Mouse (Mus musculus): ENCODE data around the gene Plbd1. TPM values are rescaled to one million over a fixed set of nuclear protein-coding genes. Genes with fewer than 3 reads are reported as not detected.
A peak's percentile ranks its signal among the peaks of the same experiment; 100 is the strongest.

Gene Plbd1
- 0.46 and 0.75 TPM in 2 replicates for polyA plus RNA-seq (2015; fragmentation: Nextera tagmentation; extraction: Ambion mirVana)

- Histone ChIP-seq H3K27ac (ENCODE audit: low read length) (no peak within 1 kb of the TSS), H3K4me1 (replicated peaks; ENCODE audit: control insufficient read depth, insufficient read depth, low read length) (peaks cover 6% of the 10 kb centered on the region), H3K9me3 (ENCODE audit: control insufficient read depth, low read length) (no peaks in the 10 kb centered on the region), H3K4me3 (replicated peaks; ENCODE audit: low read length) (peak within 1 kb of the TSS; percentile 26), H3K9ac (replicated peaks; ENCODE audit: low read depth, low read length) (no peak within 1 kb of the TSS), H3K36me3 (ENCODE audit: control insufficient read depth, insufficient read depth) (no peaks in the 10 kb centered on the region), H3K4me2 (ENCODE audit: low read length) (peak within 1 kb of the TSS; percentile 48), H3K27me3 (replicated peaks; ENCODE audit: control insufficient read depth, insufficient read depth, low read length) (peaks cover 9% of the 10 kb centered on the region)
- no peak for ATAC-seq
- WGBS = 2% methylated on average over 19 of the region's 19 CpGs
Measured at GRCm38 (mm10) chr6:136661706-136662016, at the start of gene Plbd1. Gene Plbd1, minus strand, starts transcription at chr6:136661928.

GRCm38 (mm10) chr6:136710408-136710807 lies 48.7 kb upstream of the Plbd1 start:
- no peaks in the 10 kb centered on the region for H3K27me3 ChIP-seq (replicated peaks; ENCODE audit: control insufficient read depth, insufficient read depth, low read length)
- no peak for ATAC-seq
- no peak overlapping the region for H3K4me2 ChIP-seq (ENCODE audit: low read length)
- no peak overlapping the region for H3K9ac ChIP-seq (replicated peaks; ENCODE audit: low read depth, low read length)
- no peak overlapping the region for H3K27ac ChIP-seq (ENCODE audit: low read length)
- no peaks in the 10 kb centered on the region for H3K9me3 ChIP-seq (ENCODE audit: control insufficient read depth, low read length)
- 89% methylated on average over 5 of the region's 5 CpGs for WGBS
- H3K4me3 ChIP-seq (replicated peaks; ENCODE audit: low read length) = no peak overlapping the region
- H3K36me3 ChIP-seq (ENCODE audit: control insufficient read depth, insufficient read depth) = no peaks in the 10 kb centered on the region
- H3K4me1 ChIP-seq (replicated peaks; ENCODE audit: control insufficient read depth, insufficient read depth, low read length) = no peaks in the 10 kb centered on the region

- Histone ChIP-seq H3K9ac (replicated peaks; ENCODE audit: low read depth, low read length) (no peak overlapping the region), H3K27me3 (replicated peaks; ENCODE audit: control insufficient read depth, insufficient read depth, low read length) (no peaks in the 10 kb centered on the region), H3K27ac (ENCODE audit: low read length) (no peak overlapping the region), H3K4me1 (replicated peaks; ENCODE audit: control insufficient read depth, insufficient read depth, low read length) (no peaks in the 10 kb centered on the region), H3K4me2 (ENCODE audit: low read length) (no peak overlapping the region), H3K9me3 (ENCODE audit: control insufficient read depth, low read length) (no peaks in the 10 kb centered on the region), H3K36me3 (ENCODE audit: control insufficient read depth, insufficient read depth) (no peaks in the 10 kb centered on the region), H3K4me3 (replicated peaks; ENCODE audit: low read length) (no peak overlapping the region)
- WGBS = 96% methylated on average over 6 of the region's 6 CpGs
- ATAC-seq = no peak
Measured at GRCm38 (mm10) chr6:136708597-136708996, 46.9 kb upstream of the Plbd1 start.

GRCm38 (mm10) chr6:136701878-136702277 lies 40.1 kb upstream of the Plbd1 start:
- H3K4me1 ChIP-seq (replicated peaks; ENCODE audit: control insufficient read depth, insufficient read depth, low read length) = no peaks in the 10 kb centered on the region
- H3K27me3 ChIP-seq (replicated peaks; ENCODE audit: control insufficient read depth, insufficient read depth, low read length) = no peaks in the 10 kb centered on the region
- no peak overlapping the region for H3K9ac ChIP-seq (replicated peaks; ENCODE audit: low read depth, low read length)
- H3K4me2 ChIP-seq (ENCODE audit: low read length) = no peak overlapping the region
- H3K9me3 ChIP-seq (ENCODE audit: control insufficient read depth, low read length) = no peaks in the 10 kb centered on the region
- 94% methylated on average over 3 of the region's 3 CpGs for WGBS
- no peak for ATAC-seq
- no peak overlapping the region for H3K27ac ChIP-seq (ENCODE audit: low read length)
- no peaks in the 10 kb centered on the region for H3K36me3 ChIP-seq (ENCODE audit: control insufficient read depth, insufficient read depth)
- no peak overlapping the region for H3K4me3 ChIP-seq (replicated peaks; ENCODE audit: low read length)

- H3K4me1 ChIP-seq (replicated peaks; ENCODE audit: control insufficient read depth, insufficient read depth, low read length) = no peaks in the 10 kb centered on the region
- H3K36me3 ChIP-seq (ENCODE audit: control insufficient read depth, insufficient read depth) = no peaks in the 10 kb centered on the region
- H3K9ac ChIP-seq (replicated peaks; ENCODE audit: low read depth, low read length) = no peak overlapping the region
- H3K4me3 ChIP-seq (replicated peaks; ENCODE audit: low read length) = no peak overlapping the region
- 93% methylated on average over 5 of the region's 5 CpGs for WGBS
- H3K4me2 ChIP-seq (ENCODE audit: low read length) = no peak overlapping the region
- H3K27me3 ChIP-seq (replicated peaks; ENCODE audit: control insufficient read depth, insufficient read depth, low read length) = no peaks in the 10 kb centered on the region
- H3K9me3 ChIP-seq (ENCODE audit: control insufficient read depth, low read length) = no peaks in the 10 kb centered on the region
- ATAC-seq = no peak
- H3K27ac ChIP-seq (ENCODE audit: low read length) = no peak overlapping the region
Measured at GRCm38 (mm10) chr6:136701185-136701584, 39.5 kb upstream of the Plbd1 start.

GRCm38 (mm10) chr6:136691314-136691713 lies 29.6 kb upstream of the Plbd1 start:
- Histone ChIP-seq H3K9me3 (ENCODE audit: control insufficient read depth, low read length) (no peaks in the 10 kb centered on the region), H3K36me3 (ENCODE audit: control insufficient read depth, insufficient read depth) (no peaks in the 10 kb centered on the region), H3K9ac (replicated peaks; ENCODE audit: low read depth, low read length) (no peak overlapping the region), H3K4me2 (ENCODE audit: low read length) (no peak overlapping the region), H3K4me3 (replicated peaks; ENCODE audit: low read length) (no peak overlapping the region), H3K4me1 (replicated peaks; ENCODE audit: control insufficient read depth, insufficient read depth, low read length) (no peaks in the 10 kb centered on the region), H3K27me3 (replicated peaks; ENCODE audit: control insufficient read depth, insufficient read depth, low read length) (no peaks in the 10 kb centered on the region), H3K27ac (ENCODE audit: low read length) (no peak overlapping the region)
- ATAC-seq = no peak
- 89% methylated on average over 6 of the region's 6 CpGs for WGBS

GRCm38 (mm10) chr6:136690527-136690926 lies 28.8 kb upstream of the Plbd1 start:
- H3K9ac ChIP-seq (replicated peaks; ENCODE audit: low read depth, low read length) = no peak overlapping the region
- no peaks in the 10 kb centered on the region for H3K27me3 ChIP-seq (replicated peaks; ENCODE audit: control insufficient read depth, insufficient read depth, low read length)
- no peak overlapping the region for H3K4me2 ChIP-seq (ENCODE audit: low read length)
- H3K36me3 ChIP-seq (ENCODE audit: control insufficient read depth, insufficient read depth) = no peaks in the 10 kb centered on the region
- no peak overlapping the region for H3K4me3 ChIP-seq (replicated peaks; ENCODE audit: low read length)
- H3K27ac ChIP-seq (ENCODE audit: low read length) = no peak overlapping the region
- no peaks in the 10 kb centered on the region for H3K4me1 ChIP-seq (replicated peaks; ENCODE audit: control insufficient read depth, insufficient read depth, low read length)
- H3K9me3 ChIP-seq (ENCODE audit: control insufficient read depth, low read length) = no peaks in the 10 kb centered on the region
- ATAC-seq = no peak
- 82% methylated on average over 5 of the region's 5 CpGs for WGBS

GRCm38 (mm10) chr6:136689790-136690413 lies 28.2 kb upstream of the Plbd1 start:
- Histone ChIP-seq H3K27ac (ENCODE audit: low read length) (no peak overlapping the region), H3K4me2 (ENCODE audit: low read length) (no peak overlapping the region), H3K27me3 (replicated peaks; ENCODE audit: control insufficient read depth, insufficient read depth, low read length) (no peaks in the 10 kb centered on the region), H3K9ac (replicated peaks; ENCODE audit: low read depth, low read length) (no peak overlapping the region), H3K4me1 (replicated peaks; ENCODE audit: control insufficient read depth, insufficient read depth, low read length) (no peaks in the 10 kb centered on the region), H3K4me3 (replicated peaks; ENCODE audit: low read length) (no peak overlapping the region), H3K9me3 (ENCODE audit: control insufficient read depth, low read length) (no peaks in the 10 kb centered on the region), H3K36me3 (ENCODE audit: control insufficient read depth, insufficient read depth) (no peaks in the 10 kb centered on the region)
- WGBS = 84% methylated on average over 15 of the region's 15 CpGs
- no peak for ATAC-seq

GRCm38 (mm10) chr6:136685433-136685832 lies 23.7 kb upstream of the Plbd1 start:
- H3K4me1 ChIP-seq (replicated peaks; ENCODE audit: control insufficient read depth, insufficient read depth, low read length) = no peaks in the 10 kb centered on the region
- H3K4me3 ChIP-seq (replicated peaks; ENCODE audit: low read length) = no peak overlapping the region
- no peaks in the 10 kb centered on the region for H3K36me3 ChIP-seq (ENCODE audit: control insufficient read depth, insufficient read depth)
- H3K9ac ChIP-seq (replicated peaks; ENCODE audit: low read depth, low read length) = no peak overlapping the region
- WGBS = 77% methylated on average over 5 of the region's 5 CpGs
- no peak overlapping the region for H3K27ac ChIP-seq (ENCODE audit: low read length)
- H3K27me3 ChIP-seq (replicated peaks; ENCODE audit: control insufficient read depth, insufficient read depth, low read length) = no peaks in the 10 kb centered on the region
- H3K9me3 ChIP-seq (ENCODE audit: control insufficient read depth, low read length) = no peaks in the 10 kb centered on the region
- ATAC-seq = no peak
- no peak overlapping the region for H3K4me2 ChIP-seq (ENCODE audit: low read length)
